Mouse (Mus musculus) liver, adult (tissue): ENCODE data around the gene AI854703.

Experiments
- GATA4 ChIP-seq: IDR thresholded peaks from 2 replicates; pipeline ENCODE4 v1.6.1; 2014; ENCODE audit warnings: mild to moderate bottlenecking, low read length; ENCODE audit not compliant: insufficient replicate concordance

Gene AI854703

GRCm38 (mm10) chr6:48626464-48626863, at the start of gene AI854703:
Gene AI854703 (plus strand): TSS chr6:48626764.
- no peak for TF ChIP-seq GATA4

GRCm38 (mm10) chr6:48578736-48579135, 47.8 kb upstream of the AI854703 start:
- no peak for TF ChIP-seq GATA4

DNA sequence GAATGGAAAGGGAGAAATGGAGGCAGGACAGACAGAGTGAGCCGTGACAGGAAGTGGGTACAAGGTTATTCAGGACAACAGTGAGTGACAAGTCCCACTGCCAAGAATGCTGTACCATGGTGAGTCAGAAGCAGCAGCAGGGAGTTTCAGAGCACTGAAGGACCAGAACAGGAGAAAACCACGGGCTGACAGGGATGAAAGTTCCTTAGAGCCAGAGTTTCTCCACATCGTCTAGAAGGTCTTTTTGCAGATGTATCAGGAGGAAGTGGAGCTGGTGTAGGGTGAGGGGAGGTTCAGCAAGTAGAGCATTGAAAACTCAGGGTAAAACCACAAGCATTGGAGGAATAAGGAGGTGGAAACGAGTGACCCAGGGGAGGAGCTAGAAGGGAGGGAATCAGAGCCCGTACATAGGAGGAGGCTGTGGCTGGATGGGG, 47.3 kb upstream of the AI854703 start:
- TF ChIP-seq GATA4 = no peak

DNA sequence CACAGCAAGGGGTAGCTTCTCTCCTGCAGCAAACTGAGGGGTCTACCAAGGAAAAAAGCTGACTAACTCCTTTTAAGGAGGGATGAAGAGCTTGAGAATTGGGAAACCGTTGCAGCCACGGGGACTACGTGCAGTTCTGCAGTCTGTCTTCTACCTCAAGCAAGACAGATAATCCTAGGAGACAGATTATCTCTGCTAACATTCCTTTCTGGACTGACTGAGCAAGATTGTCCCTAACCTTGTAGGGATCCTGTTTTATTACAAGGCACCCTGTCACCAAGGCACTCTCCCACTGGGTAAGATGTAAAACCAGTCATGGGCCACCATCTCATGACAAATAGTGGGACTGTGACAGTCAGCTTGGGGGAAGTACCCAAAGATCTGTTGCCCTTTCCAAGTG, 45.3 kb upstream of the AI854703 start:
- TF ChIP-seq GATA4 = no peak

DNA sequence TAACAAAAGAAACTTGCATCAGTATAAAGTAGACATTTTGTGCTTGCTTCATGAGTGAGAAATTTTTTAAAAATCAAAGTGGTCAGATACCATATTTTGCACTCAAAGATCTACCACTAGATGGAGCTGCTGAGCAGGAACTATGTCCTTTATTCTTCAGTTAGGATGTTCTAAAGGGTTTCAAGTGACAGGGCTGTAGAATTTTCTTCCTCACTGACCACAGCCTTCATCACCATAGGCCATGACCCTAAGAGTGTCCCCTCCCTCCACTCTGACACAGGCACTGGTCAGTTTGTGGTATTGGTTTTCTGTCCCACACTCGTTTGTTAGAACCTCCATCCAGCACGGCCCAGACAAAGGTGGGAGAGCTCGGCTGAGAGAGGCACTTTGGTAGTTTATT, 44.5 kb upstream of the AI854703 start:
- no peak for TF ChIP-seq GATA4

- no peak for TF ChIP-seq GATA4
These were observed 37.3 kb upstream of the AI854703 start, which contains the start of gene Gm45021 for GRCm38 (mm10) chr6:48589194-48589750. Gene Gm45021 (plus strand): TSS chr6:48589610.

DNA sequence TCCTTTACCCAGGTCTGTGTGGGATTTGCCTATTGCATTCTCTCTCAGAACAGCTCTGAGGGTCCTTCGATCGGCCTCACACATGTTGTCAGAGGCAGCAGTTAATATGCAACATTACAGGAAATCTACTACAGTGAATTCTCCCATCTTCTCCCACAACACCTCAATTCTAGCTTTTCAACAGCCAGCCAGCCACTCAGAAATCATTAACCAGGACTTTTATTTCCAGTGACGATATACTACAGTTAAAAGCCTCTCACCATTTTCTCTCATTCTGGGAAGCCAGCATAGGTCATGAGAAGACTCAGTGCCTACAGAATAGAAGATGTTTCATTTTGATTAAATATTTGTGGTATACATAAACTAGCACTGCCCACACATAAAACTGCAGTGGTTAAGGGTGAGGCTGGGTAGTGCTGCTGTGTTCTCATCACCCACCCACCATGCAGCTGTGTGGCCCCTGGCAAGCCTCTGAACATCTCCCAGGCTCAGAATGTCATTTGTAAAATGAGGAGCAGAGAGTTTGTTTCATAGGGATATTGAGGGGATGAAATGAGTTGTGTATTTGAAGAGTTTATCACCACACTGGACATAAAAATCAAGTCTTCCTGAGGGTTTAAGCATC, 35.2 kb upstream of the AI854703 start:
- TF ChIP-seq GATA4 = no peak

GRCm38 (mm10) chr6:48591871-48592270, 34.7 kb upstream of the AI854703 start:
- no peak for TF ChIP-seq GATA4

- TF ChIP-seq GATA4 = no peak
These were observed 33.2 kb upstream of the AI854703 start, which contains the start of the genes Repin1 and Gm44965 for GRCm38 (mm10) chr6:48593158-48594042. Gene Repin1 (plus strand): TSS chr6:48593883. Gene Gm44965 (plus strand): TSS chr6:48593941.

- TF ChIP-seq GATA4 = no peak
These were observed 32.4 kb upstream of the AI854703 start for GRCm38 (mm10) chr6:48594043-48594738.

- TF ChIP-seq GATA4 = no peak
These were observed 31.3 kb upstream of the AI854703 start for GRCm38 (mm10) chr6:48595278-48595677.

GRCm38 (mm10) chr6:48596545-48597232, 29.9 kb upstream of the AI854703 start:
- TF ChIP-seq GATA4 = no peak

- TF ChIP-seq GATA4 = no peak
These were observed 29.3 kb upstream of the AI854703 start for GRCm38 (mm10) chr6:48597233-48597625.

- TF ChIP-seq GATA4 = no peak
These were observed 26.0 kb upstream of the AI854703 start for GRCm38 (mm10) chr6:48600594-48600993.
